Mouse (Mus musculus) layer of hippocampus, postnatal 10 days (tissue): ENCODE data around the gene Arhgap21. TPM values are rescaled to one million over a fixed set of nuclear protein-coding genes. Genes with fewer than 3 reads are reported as not detected.
A peak's percentile ranks its signal among the peaks of the same experiment; 100 is the strongest.

Source experiments
- DNase-seq, 2 experiments: peaks; one replicate each; pipeline ENCODE4 v3.0.0; 2021; ENCODE audit warnings: low spot score in 2 of 2
- long read RNA-seq: library from polyadenylated mRNA; stranded (forward); transcript quantifications from one replicate; pipeline ENCODE4 v2.0.0, GENCODE M21; 2023
- total RNA-seq, 2 experiments: library from RNA; stranded (reverse); gene quantifications; 2 replicates each; pipeline ENCODE4 v1.2.3; 2021

Arhgap21 gene
- total RNA-seq = 100 to 1,000 TPM; 305 to 313 TPM
- long read RNA-seq, partial matches to known transcripts = 2 of 16 reads
- long read RNA-seq, other reads (novel, unspliced or antisense) = 12 of 16 reads

DNA sequence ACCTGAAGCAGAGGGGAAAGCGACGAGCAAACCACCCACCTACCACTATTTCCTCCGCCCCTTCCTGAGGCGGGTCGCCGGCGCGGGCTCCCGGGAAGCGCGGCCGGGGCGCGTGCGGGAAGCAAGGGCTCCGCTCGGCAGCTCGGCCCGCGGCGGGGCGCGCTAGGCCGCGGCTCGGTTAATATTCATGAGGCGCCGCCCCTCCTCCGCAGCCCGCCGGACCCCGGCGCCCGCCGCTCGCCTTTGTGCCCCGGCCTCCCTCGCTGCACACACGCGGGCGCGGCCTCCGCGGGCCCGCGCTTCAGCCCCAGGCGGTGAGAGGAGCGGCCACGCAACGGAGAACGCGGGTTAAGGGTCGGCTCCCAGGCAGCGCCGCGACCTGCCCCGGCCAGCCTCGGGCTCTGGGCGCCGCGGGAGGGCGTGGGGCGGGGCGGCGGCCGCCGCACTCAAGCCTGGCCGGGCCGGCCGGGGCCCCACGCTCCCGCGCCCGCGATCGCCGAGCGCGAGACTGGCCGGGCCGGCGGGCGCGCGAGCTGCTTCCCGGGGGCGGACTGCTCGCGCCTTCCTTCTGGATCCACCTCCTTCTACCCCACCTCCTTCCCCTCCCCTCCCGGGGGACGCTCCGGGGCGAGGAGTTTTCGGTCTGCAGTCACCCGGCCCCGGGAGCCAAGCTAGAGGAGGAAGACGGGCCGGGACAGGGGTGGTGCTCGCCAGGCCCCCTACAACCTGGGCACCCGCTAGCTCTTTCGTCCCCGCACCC, at the start of gene Arhgap21:
Gene Arhgap21 (minus strand): TSS at position 441 of the 760 bp plus-strand sequence.
- DNase-seq = peak; percentile 70 to 81

DNA sequence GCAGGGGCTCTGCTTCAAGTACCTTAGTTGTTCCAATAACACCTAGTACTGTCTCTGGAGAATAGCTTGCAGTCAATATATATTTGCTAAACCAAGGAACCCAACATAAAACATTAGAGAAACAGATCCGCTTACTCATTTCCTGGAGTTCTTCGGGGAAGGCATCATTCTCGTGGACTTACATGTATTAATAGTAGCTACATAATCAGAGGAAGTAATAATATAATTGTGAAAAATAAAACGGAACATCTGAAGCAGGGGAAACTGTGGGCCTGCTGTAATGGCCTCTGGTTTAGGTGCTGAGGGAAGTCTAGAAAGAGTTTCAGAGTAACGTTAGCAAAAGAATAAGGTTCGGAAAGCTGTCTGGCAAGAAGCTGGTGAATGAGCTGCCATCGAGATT, 47.9 kb upstream of the Arhgap21 start:
- no peak for DNase-seq

DNA sequence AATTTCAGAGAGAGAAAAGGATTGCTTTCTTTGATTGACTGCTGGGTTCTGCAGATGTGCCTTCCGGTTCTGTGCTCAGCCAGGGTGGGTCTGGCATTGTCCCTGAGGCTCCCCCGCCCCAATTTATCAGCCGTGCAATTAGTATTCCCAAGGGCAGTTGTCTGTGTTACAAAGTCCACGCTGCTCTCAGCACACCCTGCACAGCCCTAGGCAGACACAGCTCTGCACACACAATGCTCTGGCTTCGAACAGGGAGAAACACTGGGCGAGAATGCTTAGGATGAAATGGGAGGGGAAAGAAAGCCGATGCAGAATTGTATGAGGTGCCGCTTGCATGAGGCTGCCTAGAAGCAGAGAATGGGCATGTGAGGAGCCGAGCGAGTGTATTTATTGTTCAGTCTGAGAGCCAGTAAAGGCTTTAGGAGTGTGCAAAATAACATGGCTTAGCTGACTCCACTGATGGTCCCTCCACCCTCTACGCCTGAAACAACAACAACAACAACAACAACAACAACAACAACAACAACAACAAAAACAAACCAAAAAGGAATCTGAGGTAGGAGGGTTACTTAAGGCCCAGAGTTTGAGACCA, 42.2 kb upstream of the Arhgap21 start:
- peak in 1 of 2 experiments; percentile 45 for DNase-seq

DNA sequence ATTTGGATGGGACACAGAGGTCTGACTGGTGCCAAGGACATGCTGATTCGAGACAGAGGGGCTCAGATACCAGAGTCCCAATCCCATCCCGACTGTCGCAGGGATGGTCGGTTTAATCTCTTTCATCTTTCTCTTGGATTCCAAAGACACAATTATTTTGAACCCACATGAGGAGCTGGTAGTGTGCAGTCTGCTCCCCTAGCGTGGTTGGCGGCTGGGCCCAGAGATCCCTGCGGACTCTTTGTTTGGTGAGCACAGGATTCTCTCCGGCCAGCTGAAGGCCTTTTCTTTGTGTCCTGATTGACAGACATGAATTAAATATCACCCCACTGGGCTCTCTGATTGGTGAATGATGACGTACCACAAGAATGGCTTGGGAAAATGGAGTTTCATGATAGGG, 41.5 kb upstream of the Arhgap21 start:
- DNase-seq = peak; percentile 52 to 60

DNA sequence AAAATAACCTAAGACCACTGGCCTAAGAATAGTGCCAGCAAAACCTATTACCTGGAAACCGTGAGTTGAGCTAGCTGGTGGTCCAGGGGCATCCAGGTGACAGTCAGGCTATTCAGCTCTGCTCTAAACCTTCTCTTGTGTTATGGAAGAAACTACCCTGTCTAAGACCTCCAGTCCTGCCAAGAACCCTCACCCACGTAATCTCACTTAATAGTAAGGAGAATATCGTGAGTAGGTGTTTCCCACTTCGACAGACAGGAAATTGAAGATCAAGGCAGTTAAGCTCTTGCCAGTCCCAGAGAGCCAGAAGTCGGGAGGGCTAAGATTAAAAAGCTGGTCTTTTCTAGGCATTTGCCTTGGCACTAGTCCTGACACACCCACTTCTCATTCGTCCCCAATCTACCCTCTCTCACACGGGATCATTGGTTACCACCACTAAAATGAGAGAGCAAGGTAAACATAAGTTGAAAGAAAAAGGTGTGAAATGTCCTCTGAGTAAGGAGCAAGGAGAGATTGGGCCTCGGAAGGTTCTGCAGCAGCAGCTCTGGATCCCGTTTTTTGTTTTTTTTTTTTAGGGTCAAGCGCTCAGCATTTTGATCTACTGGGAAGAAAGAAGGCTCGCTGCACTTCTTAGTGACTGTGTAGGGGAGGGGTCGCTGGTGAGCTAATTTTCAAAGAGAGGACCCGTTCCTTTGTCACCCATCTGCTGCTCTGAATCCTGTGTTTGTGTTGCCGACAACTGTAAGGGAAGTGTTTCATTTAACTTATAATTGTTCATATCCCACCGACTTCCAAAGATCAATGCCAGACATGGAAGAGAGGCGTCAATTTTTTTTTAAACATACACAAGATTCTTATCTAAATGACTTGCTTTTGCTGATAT, 40.8 kb upstream of the Arhgap21 start:
- DNase-seq = peak in 1 of 2 experiments; percentile 37

- DNase-seq = peak; percentile 57 to 72
Observed at GRCm38 (mm10) chr2:21002538-21002937, 33.9 kb upstream of the Arhgap21 start.

DNA sequence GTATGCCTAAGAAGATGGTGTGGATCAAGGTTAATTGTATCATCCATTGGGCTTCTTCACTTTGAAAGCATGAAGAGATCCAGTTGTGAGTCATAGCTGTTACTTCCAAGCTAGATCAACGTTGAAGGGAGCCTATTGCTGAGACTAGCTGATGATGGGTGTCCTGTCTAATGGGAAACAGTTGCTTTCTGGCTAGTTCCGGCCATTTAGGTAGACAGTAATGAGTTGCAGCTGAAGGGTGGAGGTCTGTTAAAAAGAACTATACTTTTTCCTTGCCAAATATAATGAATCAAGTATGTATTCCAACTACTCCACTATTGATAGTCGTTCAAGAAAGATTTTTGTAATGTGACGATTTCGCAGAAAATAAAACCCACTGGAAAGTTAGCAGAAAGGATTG, 32.5 kb upstream of the Arhgap21 start:
- no peak for DNase-seq

DNA sequence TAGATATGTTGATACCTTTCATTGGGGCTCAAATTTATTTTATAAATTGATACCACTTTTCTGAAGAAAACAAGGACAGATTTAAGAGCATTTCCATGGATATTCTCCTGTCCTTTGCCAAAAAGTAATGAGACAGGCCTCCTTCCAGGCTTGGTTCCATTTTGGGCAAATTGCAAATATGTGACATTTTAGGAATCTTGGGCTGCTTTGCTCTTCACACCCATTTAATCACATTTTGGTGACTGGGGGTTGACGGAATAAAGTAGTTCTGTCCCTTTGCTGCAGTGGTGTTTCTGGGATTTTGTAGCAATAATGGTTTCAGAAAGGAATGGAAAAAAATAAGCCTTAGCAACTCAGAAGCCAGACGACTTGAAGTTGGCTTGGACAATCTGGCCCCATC, 26.9 kb upstream of the Arhgap21 start:
- DNase-seq = no peak

DNA sequence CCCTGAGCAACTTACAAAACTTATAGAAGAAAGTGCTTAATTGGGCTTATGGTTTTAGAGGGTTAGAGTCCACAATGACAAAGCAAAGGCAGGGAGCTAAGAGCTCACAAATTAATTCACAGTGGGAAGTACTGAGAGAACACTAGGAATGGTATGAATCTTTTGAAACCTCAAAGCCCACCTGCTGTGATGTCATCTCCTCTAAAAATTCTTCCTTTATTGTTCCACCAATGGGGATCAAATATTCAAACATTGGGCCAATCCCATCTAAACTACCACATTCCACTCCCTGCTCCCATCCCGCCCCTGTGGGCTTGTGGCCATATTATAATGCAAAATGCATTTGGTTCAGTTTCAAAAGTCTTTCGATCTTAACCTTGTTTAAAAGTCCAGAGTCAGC, 22.8 kb upstream of the Arhgap21 start:
- no peak for DNase-seq

- DNase-seq = no peak
Observed at GRCm38 (mm10) chr2:20990907-20991306, 22.2 kb upstream of the Arhgap21 start.

DNA sequence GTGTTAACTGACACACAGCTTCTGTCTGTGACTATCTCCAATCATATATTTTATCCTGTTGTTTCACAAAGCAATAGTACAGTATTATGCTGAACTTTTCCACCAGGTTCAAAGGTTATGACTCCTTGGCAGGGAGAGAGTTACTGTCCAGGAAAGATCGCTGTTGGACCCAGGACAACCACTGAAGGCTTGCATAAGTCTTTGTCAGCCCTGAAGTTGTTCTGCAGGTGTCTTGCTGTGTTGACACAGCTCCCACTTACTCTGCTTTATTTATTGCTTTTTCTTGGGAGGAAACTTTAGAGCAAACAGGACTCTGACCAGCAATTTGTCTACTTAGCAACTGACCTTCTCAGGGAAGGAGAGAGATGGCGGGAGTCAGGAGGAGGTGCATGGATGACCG, 21.4 kb upstream of the Arhgap21 start:
- no peak for DNase-seq

GRCm38 (mm10) chr2:20987822-20988221, 19.1 kb upstream of the Arhgap21 start:
- DNase-seq = no peak

DNA sequence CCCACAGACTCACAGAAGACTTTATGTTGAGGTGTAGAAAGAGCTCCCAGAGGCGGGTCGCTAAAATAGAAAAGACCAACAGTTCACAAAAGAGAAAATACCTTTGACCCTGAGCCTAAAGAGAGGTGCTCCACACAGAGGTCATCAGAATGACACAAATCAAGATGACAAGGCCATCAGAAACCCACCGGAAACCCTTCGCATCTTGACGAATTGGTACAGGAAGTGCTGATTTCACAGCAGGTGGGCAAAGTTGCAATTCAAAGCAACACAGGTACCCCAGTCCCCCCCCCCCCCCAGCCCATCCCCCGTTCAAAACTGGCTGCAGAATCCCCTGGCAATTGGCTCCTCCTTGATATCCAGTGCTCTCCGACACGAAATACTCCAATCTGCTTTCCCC, 10.0 kb upstream of the Arhgap21 start:
- DNase-seq = no peak

- no peak for DNase-seq
Observed at GRCm38 (mm10) chr2:20977051-20977450, 8.4 kb upstream of the Arhgap21 start.

GRCm38 (mm10) chr2:20973513-20973912, 4.8 kb upstream of the Arhgap21 start:
- no peak for DNase-seq

- no peak for DNase-seq
Observed at GRCm38 (mm10) chr2:20972180-20972579, 3.5 kb upstream of the Arhgap21 start.

DNA sequence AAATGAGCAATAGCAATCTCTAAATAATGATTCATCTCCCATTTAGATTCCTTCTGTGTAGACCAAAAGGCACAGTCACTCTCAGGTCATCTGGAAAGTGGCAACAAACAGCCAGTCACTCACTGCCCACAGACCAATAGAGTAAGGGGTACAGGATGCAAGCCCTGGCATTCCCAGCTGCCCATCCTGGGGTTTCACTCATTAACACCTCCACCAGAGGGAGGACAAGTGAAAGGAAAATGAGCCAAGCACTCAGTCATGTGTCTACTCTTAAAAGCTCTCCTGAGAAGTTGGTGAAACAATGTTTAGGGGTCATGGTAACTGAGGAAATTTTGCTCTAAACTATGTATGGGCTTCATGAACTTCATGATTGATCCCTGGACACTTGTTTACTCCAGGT, 2.9 kb upstream of the Arhgap21 start:
- DNase-seq = no peak

DNA sequence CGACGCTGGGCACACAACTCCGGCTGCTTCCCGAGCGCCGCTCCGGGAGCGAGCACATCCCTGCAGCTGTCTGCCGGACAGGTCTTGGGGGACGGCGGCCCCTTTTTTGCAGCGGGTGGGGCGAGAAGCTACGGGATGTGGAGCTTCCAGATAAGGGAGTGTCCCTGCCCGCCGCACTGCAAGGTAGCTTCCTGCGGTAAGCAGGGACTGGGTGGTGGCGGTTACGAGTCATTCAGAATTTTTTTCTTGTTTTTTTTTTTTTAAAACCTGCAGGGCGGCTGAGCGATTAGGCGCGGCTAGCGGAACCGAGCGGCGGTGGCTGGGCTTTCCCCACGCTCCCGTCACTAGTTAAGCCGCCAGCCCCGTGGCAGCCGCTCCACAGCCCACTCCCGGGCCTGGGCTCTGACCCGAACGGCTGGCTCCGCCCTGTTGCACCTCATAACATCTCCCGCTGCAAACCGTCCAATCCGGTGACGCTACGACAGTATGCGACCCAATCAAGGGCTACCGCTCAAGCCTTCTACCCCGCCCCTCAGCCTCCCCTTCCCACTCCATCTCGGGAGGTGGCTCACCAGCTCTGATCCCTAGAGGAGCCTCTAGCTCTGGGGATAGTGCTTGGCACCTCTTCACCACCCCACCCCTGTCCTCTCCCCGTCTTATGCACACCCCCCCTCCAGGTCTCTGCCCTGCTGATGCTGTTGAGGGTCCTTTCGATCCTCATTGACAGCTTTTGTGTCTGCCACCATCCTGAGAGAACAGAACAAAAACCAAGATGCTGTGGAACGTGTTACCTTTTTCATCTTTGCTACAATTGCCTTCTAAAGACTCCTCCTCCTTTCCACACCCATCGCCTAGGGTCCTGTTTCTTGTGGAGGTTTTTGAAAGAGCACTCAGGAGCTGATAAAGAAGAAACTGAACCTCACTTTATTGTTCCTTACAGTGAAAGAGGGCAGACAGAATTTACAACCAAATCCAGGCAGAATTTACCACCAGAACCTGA, 820 bp upstream of the Arhgap21 start:
- DNase-seq = peak; percentile 92 to 95

- peak; percentile 48 to 52 for DNase-seq
Observed at GRCm38 (mm10) chr2:20967646-20968351, 882 bp downstream of the Arhgap21 start.
